Comparison of ENCODE assay signal across 13 mouse cellular contexts in genomic region chr11:115738275-115738885, GRCm38 (mm10). TPM values are rescaled to one million over a fixed set of nuclear protein-coding genes. Genes with fewer than 3 reads are reported as not detected.
DNase-seq lines count a peak whose midpoint lies in the region; ATAC-seq and TF ChIP-seq lines count a peak whose summit lies in the region.
"Had no signal": no experiment of that assay in that cellular context is flagged by ENCODE, and none has a peak within 500 bp of the region (broad histone marks: within the 10 kb centered on the region; RNA-seq: fewer than 3 reads in every experiment).

No protein-coding gene starts in this region.

- peaks cover 4% of the 10 kb centered on the region for H3K4me1 ChIP-seq in hindbrain, embryonic 11.5 days (replicated peaks; ENCODE audit: control insufficient read depth, insufficient read depth, low read length)
- 0 out of 2 replicates have a peak, but pooled peaks cover 5% of the 10 kb centered on the region for H3K4me1 ChIP-seq in hindbrain, embryonic 14.5 days (replicated peaks; ENCODE audit: control insufficient read depth, insufficient read depth, low read length)
- peaks cover 18% of the 10 kb centered on the region for H3K4me1 ChIP-seq in midbrain, embryonic 13.5 days (replicated peaks)
- H3K4me1 ChIP-seq in midbrain, embryonic 14.5 days (ENCODE audit: control insufficient read depth, insufficient read depth, low read length): no peaks in the 10 kb centered on the region
- H3K4me1 ChIP-seq in heart, postnatal 0 days (ENCODE audit: control insufficient read depth, insufficient read depth): peaks cover 15% of the 10 kb centered on the region
- H3K4me1 ChIP-seq in limb, embryonic 15.5 days: peaks cover 19% of the 10 kb centered on the region; the same call in 1 of the 2 replicates
- H3K4me1 ChIP-seq in cerebellum, adult 2 months (ENCODE audit: control insufficient read depth, insufficient read depth, low read length): no peaks in the 10 kb centered on the region

- peak; percentile 16 for DNase-seq in hindbrain, embryonic 11.5 days (ENCODE audit: low spot score)
- DNase-seq in hindbrain, embryonic 14.5 days (ENCODE audit: low spot score): no peak
- no peak for DNase-seq in midbrain, embryonic 14.5 days
- no peak for DNase-seq in heart, postnatal 0 days (ENCODE audit: low spot score)
- no peak for DNase-seq in liver
- DNase-seq in cerebellum, adult 2 months: no peak
- DNase-seq: cerebellum, postnatal 10 days; kidney, adult 11 months; retina, postnatal 1 day; thymus, adult 2 months had no signal

- H3K4me3 ChIP-seq in hindbrain, embryonic 11.5 days (ENCODE audit: low read depth, low read length): no peak overlapping the region
- no peak overlapping the region for H3K4me3 ChIP-seq in hindbrain, embryonic 14.5 days (replicated peaks; ENCODE audit: low read length)
- H3K4me3 ChIP-seq in midbrain, embryonic 13.5 days (replicated peaks): no peak overlapping the region
- no peak overlapping the region for H3K4me3 ChIP-seq in midbrain, embryonic 14.5 days (replicated peaks; ENCODE audit: low read depth, low read length)
- H3K4me3 ChIP-seq in heart, postnatal 0 days (ENCODE audit: low read depth, low read length): no peak overlapping the region
- no peak overlapping the region for H3K4me3 ChIP-seq in limb, embryonic 15.5 days
- H3K4me3 ChIP-seq in cerebellum, adult 2 months (replicated peaks; ENCODE audit: insufficient read depth, low read depth, low read length): no peak overlapping the region

- no peaks in the 10 kb centered on the region for H3K9me3 ChIP-seq in hindbrain, embryonic 11.5 days (ENCODE audit: control insufficient read depth, low read length)
- no peaks in the 10 kb centered on the region for H3K9me3 ChIP-seq in hindbrain, embryonic 14.5 days (ENCODE audit: control insufficient read depth, low read length)
- no peaks in the 10 kb centered on the region for H3K9me3 ChIP-seq in midbrain, embryonic 13.5 days
- no peaks in the 10 kb centered on the region for H3K9me3 ChIP-seq in midbrain, embryonic 14.5 days (ENCODE audit: control insufficient read depth, low read length)
- no peaks in the 10 kb centered on the region for H3K9me3 ChIP-seq in heart, postnatal 0 days (replicated peaks; ENCODE audit: control insufficient read depth, low read length)
- H3K9me3 ChIP-seq in limb, embryonic 15.5 days: no peaks in the 10 kb centered on the region

- no peaks in the 10 kb centered on the region for H3K36me3 ChIP-seq in hindbrain, embryonic 11.5 days (ENCODE audit: control insufficient read depth, insufficient read depth, low read length)
- H3K36me3 ChIP-seq in hindbrain, embryonic 14.5 days (replicated peaks; ENCODE audit: control insufficient read depth, insufficient read depth): no peaks in the 10 kb centered on the region
- no peaks in the 10 kb centered on the region for H3K36me3 ChIP-seq in midbrain, embryonic 13.5 days
- H3K36me3 ChIP-seq in midbrain, embryonic 14.5 days (ENCODE audit: control insufficient read depth, insufficient read depth, low read length): no peaks in the 10 kb centered on the region
- no peaks in the 10 kb centered on the region for H3K36me3 ChIP-seq in heart, postnatal 0 days (replicated peaks; ENCODE audit: control insufficient read depth, insufficient read depth, low read length)
- no peaks in the 10 kb centered on the region for H3K36me3 ChIP-seq in limb, embryonic 15.5 days

- TF ChIP-seq POLR2A in cerebellum, adult 2 months (IDR thresholded peaks at IDR 0.05; ENCODE audit: borderline replicate concordance, insufficient read depth, low read length): no peak

- H3K27me3 ChIP-seq in hindbrain, embryonic 11.5 days (ENCODE audit: control insufficient read depth, insufficient read depth, low read length): no peaks in the 10 kb centered on the region
- no peaks in the 10 kb centered on the region for H3K27me3 ChIP-seq in hindbrain, embryonic 14.5 days (ENCODE audit: control insufficient read depth, insufficient read depth, low read length)
- H3K27me3 ChIP-seq in midbrain, embryonic 13.5 days: no peaks in the 10 kb centered on the region
- no peaks in the 10 kb centered on the region for H3K27me3 ChIP-seq in midbrain, embryonic 14.5 days (ENCODE audit: control insufficient read depth, insufficient read depth, low read length)
- no peaks in the 10 kb centered on the region for H3K27me3 ChIP-seq in heart, postnatal 0 days (ENCODE audit: control insufficient read depth, insufficient read depth, low read length)
- H3K27me3 ChIP-seq in limb, embryonic 15.5 days: no peaks in the 10 kb centered on the region
- no peaks in the 10 kb centered on the region for H3K27me3 ChIP-seq in cerebellum, adult 2 months (ENCODE audit: control insufficient read depth, insufficient read depth, low read length)

- 55% methylated on average over 13 of the region's 13 CpGs for WGBS in hindbrain, embryonic 11.5 days
- WGBS in hindbrain, embryonic 14.5 days: 49% methylated on average over 13 of the region's 13 CpGs
- 55% methylated on average over 13 of the region's 13 CpGs for WGBS in midbrain, embryonic 13.5 days
- WGBS in midbrain, embryonic 14.5 days: 43% methylated on average over 13 of the region's 13 CpGs
- WGBS in heart, postnatal 0 days: 22% methylated on average over 13 of the region's 13 CpGs
- WGBS in limb, embryonic 15.5 days: 31% methylated on average over 13 of the region's 13 CpGs
- 47% methylated on average over 13 of the region's 13 CpGs for WGBS in cerebellum, adult 2 months

- no peak overlapping the region for H3K4me2 ChIP-seq in hindbrain, embryonic 11.5 days (replicated peaks; ENCODE audit: low read depth, low read length)
- no peak overlapping the region for H3K4me2 ChIP-seq in hindbrain, embryonic 14.5 days (replicated peaks)
- H3K4me2 ChIP-seq in midbrain, embryonic 13.5 days (replicated peaks): no peak overlapping the region
- H3K4me2 ChIP-seq in midbrain, embryonic 14.5 days (ENCODE audit: low read length): no peak overlapping the region
- H3K4me2 ChIP-seq in heart, postnatal 0 days (ENCODE audit: low read depth, low read length): no peak overlapping the region
- no peak overlapping the region for H3K4me2 ChIP-seq in limb, embryonic 15.5 days

- H3K27ac ChIP-seq in hindbrain, embryonic 11.5 days (ENCODE audit: low read depth, low read length): peak overlapping the region; percentile 31
- H3K27ac ChIP-seq in hindbrain, embryonic 14.5 days: no peak overlapping the region
- H3K27ac ChIP-seq in midbrain, embryonic 13.5 days: 0 out of 2 replicates have a peak overlapping the region, but pooled peaks have one; percentile 45
- H3K27ac ChIP-seq in midbrain, embryonic 14.5 days (replicated peaks; ENCODE audit: low read depth, low read length): no peak overlapping the region; the same call in 1 of the 2 replicates
- peak overlapping the region; percentile 78 for H3K27ac ChIP-seq in heart, postnatal 0 days (ENCODE audit: low read depth)
- 0 out of 2 replicates have a peak overlapping the region, but pooled peaks have one; percentile 22 for H3K27ac ChIP-seq in limb, embryonic 15.5 days
- H3K27ac ChIP-seq in cerebellum, adult 2 months (ENCODE audit: insufficient read depth, low read length): no peak overlapping the region
- H3K27ac ChIP-seq: macrophage had no signal

- no peak for TF ChIP-seq CTCF in heart, postnatal 0 days (IDR thresholded peaks at IDR 0.05; ENCODE audit: low read depth)
- no peak for TF ChIP-seq CTCF in cerebellum, adult 2 months (IDR thresholded peaks at IDR 0.05; ENCODE audit: borderline replicate concordance, insufficient read depth, low read depth, low read length)

- TF ChIP-seq EP300 in heart, postnatal 0 days (IDR thresholded peaks at IDR 0.05; ENCODE audit: low read depth): no peak

- H3K9ac ChIP-seq in hindbrain, embryonic 11.5 days (ENCODE audit: low read depth, low read length): no peak overlapping the region
- no peak overlapping the region for H3K9ac ChIP-seq in hindbrain, embryonic 14.5 days
- H3K9ac ChIP-seq in midbrain, embryonic 13.5 days (replicated peaks): no peak overlapping the region
- H3K9ac ChIP-seq in midbrain, embryonic 14.5 days (replicated peaks; ENCODE audit: low read length): no peak overlapping the region
- no peak overlapping the region for H3K9ac ChIP-seq in heart, postnatal 0 days (replicated peaks; ENCODE audit: low read depth, low read length)
- no peak overlapping the region for H3K9ac ChIP-seq in limb, embryonic 15.5 days

- no peak for ATAC-seq in hindbrain, embryonic 11.5 days (ENCODE audit: low FRiP score)
- ATAC-seq in hindbrain, embryonic 14.5 days (ENCODE audit: low FRiP score): no peak
- ATAC-seq in midbrain, embryonic 13.5 days: peak; percentile 30; the same call in 1 of the 2 replicates
- ATAC-seq in midbrain, embryonic 14.5 days (ENCODE audit: low FRiP score, low TSS enrichment): no peak
- peak; percentile 31; the same call in 1 of the 2 replicates for ATAC-seq in heart, postnatal 0 days (ENCODE audit: insufficient read depth, low read depth)
- ATAC-seq in limb, embryonic 15.5 days (ENCODE audit: insufficient number of reproducible peaks, low FRiP score, low TSS enrichment, low read depth): no peak

RNA-seq across cellular contexts. Expression of gene Tmem94, which starts 26.9 kb away (rescaled TPM):
- 15.5 and 16.4 TPM in 2 replicates for polyA plus RNA-seq in hindbrain, embryonic 11.5 days (2014; fragmentation: Nextera tagmentation; extraction: Ambion mirVana)
- 17.3 and 20.8 TPM in 2 replicates for polyA plus RNA-seq in hindbrain, embryonic 14.5 days (2014; fragmentation: Nextera tagmentation; extraction: Ambion mirVana)
- 29.9 and 31.0 TPM in 2 replicates for polyA plus RNA-seq in midbrain, embryonic 13.5 days (2015; fragmentation: Nextera tagmentation; extraction: Ambion mirVana)
- 15.2 and 20.9 TPM in 2 replicates for polyA plus RNA-seq in midbrain, embryonic 14.5 days (2014; fragmentation: Nextera tagmentation; extraction: Ambion mirVana)
- 56.9 and 65.0 TPM in 2 replicates for total RNA-seq in heart, postnatal 0 days (2014; rRNA removed; ENCODE audit: low replicate concordance)
- 32.5 and 34.0 TPM in 2 replicates for polyA plus RNA-seq in heart, postnatal 0 days (2015; fragmentation: Nextera tagmentation; extraction: Ambion mirVana)
- polyA plus RNA-seq in limb, embryonic 15.5 days (2015; fragmentation: Nextera tagmentation; extraction: Ambion mirVana): 23.6 and 28.1 TPM in 2 replicates
- 54.2 and 57.4 TPM in 2 replicates for polyA plus RNA-seq in cerebellum, adult 2 months (2012; rRNA removed)

RNA-seq across cellular contexts. Expression of gene Grb2, which starts 30.0 kb away (rescaled TPM):
- 76.7 and 79.2 TPM in 2 replicates for polyA plus RNA-seq in hindbrain, embryonic 11.5 days (2014; fragmentation: Nextera tagmentation; extraction: Ambion mirVana)
- 121 and 139 TPM in 2 replicates for polyA plus RNA-seq in hindbrain, embryonic 14.5 days (2014; fragmentation: Nextera tagmentation; extraction: Ambion mirVana)
- polyA plus RNA-seq in midbrain, embryonic 13.5 days (2015; fragmentation: Nextera tagmentation; extraction: Ambion mirVana): 165 and 176 TPM in 2 replicates
- polyA plus RNA-seq in midbrain, embryonic 14.5 days (2014; fragmentation: Nextera tagmentation; extraction: Ambion mirVana): 113 and 135 TPM in 2 replicates
- total RNA-seq in heart, postnatal 0 days (2014; rRNA removed; ENCODE audit: low replicate concordance): 48.6 and 126 TPM in 2 replicates
- 96.9 and 116 TPM in 2 replicates for polyA plus RNA-seq in heart, postnatal 0 days (2015; fragmentation: Nextera tagmentation; extraction: Ambion mirVana)
- 87.7 and 93.9 TPM in 2 replicates for polyA plus RNA-seq in limb, embryonic 15.5 days (2015; fragmentation: Nextera tagmentation; extraction: Ambion mirVana)
- polyA plus RNA-seq in cerebellum, adult 2 months (2012; rRNA removed): 132 and 149 TPM in 2 replicates

Comparison
In these comparisons a context has a peak if more than half of its experiments do, and no peak if none do; other contexts are left out.
1. ATAC-seq: peak in midbrain, embryonic 13.5 days (single experiment) and heart, postnatal 0 days (single experiment); none in hindbrain, embryonic 11.5 days (single experiment), hindbrain, embryonic 14.5 days (single experiment), midbrain, embryonic 14.5 days (single experiment) and limb, embryonic 15.5 days (single experiment).
2. H3K27ac ChIP-seq: peak in hindbrain, embryonic 11.5 days (single experiment), midbrain, embryonic 13.5 days (single experiment), heart, postnatal 0 days (single experiment) and limb, embryonic 15.5 days (single experiment); none in hindbrain, embryonic 14.5 days (single experiment), midbrain, embryonic 14.5 days (single experiment) and cerebellum, adult 2 months (single experiment).